Mouse (Mus musculus) kidney, adult 2 months (tissue): ENCODE measurements around the gene Cacna1b.

ENCODE experiments used
- CTCF ChIP-seq: fragments of 200-500 bp; conservative IDR thresholded peaks from 2 replicates; pipeline ENCODE4 v1.5.1; 2011; ENCODE audit warnings: low read depth, mild to moderate bottlenecking, control low read depth, low read length, moderate library complexity, mixed read lengths; ENCODE audit not compliant: insufficient read depth, insufficient read length
- POLR2A ChIP-seq: fragments of 200-500 bp; IDR thresholded peaks from one replicate; pipeline ENCODE4 v1.6.1; 2011; ENCODE audit warnings: low read depth, low read length, control low read depth

GRCm38 (mm10) chr2:24553962-24554361 lies 209.0 kb downstream of the Cacna1b start:
- no peak for TF ChIP-seq CTCF
- TF ChIP-seq POLR2A = no peak
